In genomic region chr17:34197904-34198520, GRCm38 (mm10) we compare ENCODE assay signal across 8 mouse cellular contexts. TPM values are rescaled to one million over a fixed set of nuclear protein-coding genes. Genes with fewer than 3 reads are reported as not detected.
DNase-seq lines count a peak whose midpoint lies in the region; ATAC-seq and TF ChIP-seq lines count a peak whose summit lies in the region.

No protein-coding gene starts in this region.

- H3K4me1 ChIP-seq in forebrain, embryonic 11.5 days (replicated peaks; ENCODE audit: control insufficient read depth, insufficient read depth, low read length): peaks cover 5% of the 10 kb centered on the region
- peaks cover 19% of the 10 kb centered on the region for H3K4me1 ChIP-seq in hindbrain, embryonic 10.5 days (replicated peaks)
- H3K4me1 ChIP-seq in limb, embryonic 13.5 days: peaks cover 17% of the 10 kb centered on the region
- H3K4me1 ChIP-seq in midbrain, embryonic 13.5 days (replicated peaks): peaks cover 19% of the 10 kb centered on the region

- WGBS in forebrain, embryonic 11.5 days: 2% methylated on average over 32 of the region's 32 CpGs
- 3% methylated on average over 32 of the region's 32 CpGs for WGBS in hindbrain, embryonic 10.5 days
- WGBS in limb, embryonic 13.5 days: 3% methylated on average over 32 of the region's 32 CpGs
- WGBS in midbrain, embryonic 13.5 days: 3% methylated on average over 32 of the region's 32 CpGs

- H3K9me3 ChIP-seq in forebrain, embryonic 11.5 days (ENCODE audit: control insufficient read depth, low read length): no peaks in the 10 kb centered on the region
- no peaks in the 10 kb centered on the region for H3K9me3 ChIP-seq in hindbrain, embryonic 10.5 days
- H3K9me3 ChIP-seq in limb, embryonic 13.5 days: no peaks in the 10 kb centered on the region; the same call in 1 of the 2 replicates
- no peaks in the 10 kb centered on the region for H3K9me3 ChIP-seq in midbrain, embryonic 13.5 days

- H3K4me3 ChIP-seq in left cerebral cortex, adult 2 months: peak overlapping the region; percentile 52
- H3K4me3 ChIP-seq in forebrain, embryonic 11.5 days (ENCODE audit: low read depth, low read length): peak overlapping the region; percentile 18
- H3K4me3 ChIP-seq in hindbrain, embryonic 10.5 days: peak overlapping the region; percentile 51
- H3K4me3 ChIP-seq in limb, embryonic 13.5 days: peak overlapping the region; percentile 43
- H3K4me3 ChIP-seq in midbrain, embryonic 13.5 days (replicated peaks): peak overlapping the region; percentile 43

- no peaks in the 10 kb centered on the region for H3K36me3 ChIP-seq in forebrain, embryonic 11.5 days (ENCODE audit: control insufficient read depth, insufficient read depth, low read length)
- H3K36me3 ChIP-seq in hindbrain, embryonic 10.5 days: no peaks in the 10 kb centered on the region
- no peaks in the 10 kb centered on the region for H3K36me3 ChIP-seq in limb, embryonic 13.5 days
- H3K36me3 ChIP-seq in midbrain, embryonic 13.5 days: no peaks in the 10 kb centered on the region

- intact Hi-C loops in left cerebral cortex, adult 2 months (cut with DNase I): no loop called here
- intact Hi-C loops in left cerebral cortex, postnatal 4 days (cut with DNase I): loop anchor here (2.0 kb wide), 1 partner anchor 27 kb away; no protein-coding TSS in a partner anchor

- DNase-seq in left cerebral cortex, adult 2 months (ENCODE audit: extremely low spot score in 1 of 2, low spot score in 2 of 2): no peak
- no peak for DNase-seq in left cerebral cortex, postnatal 4 days
- no peak for DNase-seq in forebrain, embryonic 11.5 days (ENCODE audit: low spot score)
- no peak for DNase-seq in hindbrain, embryonic 10.5 days (ENCODE audit: low spot score)
- peak; percentile 76 for DNase-seq in thymus, postnatal 0 days (ENCODE audit: low spot score)
- no peak for DNase-seq in frontal cortex, postnatal 10 days (ENCODE audit: low spot score in 2 of 2)

- no peak for TF ChIP-seq CTCF in left cerebral cortex, adult 2 months (IDR thresholded peaks at IDR 0.05)

- H3K4me2 ChIP-seq in forebrain, embryonic 11.5 days (ENCODE audit: low read depth, low read length, severe bottlenecking): peak overlapping the region; percentile 44
- peak overlapping the region; percentile 69 for H3K4me2 ChIP-seq in limb, embryonic 13.5 days (replicated peaks)
- peak overlapping the region; percentile 66 for H3K4me2 ChIP-seq in midbrain, embryonic 13.5 days (replicated peaks)

- ATAC-seq in forebrain, embryonic 11.5 days (replicated peaks; ENCODE audit: low FRiP score): no peak
- ATAC-seq in limb, embryonic 13.5 days (ENCODE audit: low FRiP score, low read depth): 0 out of 2 replicates have a peak, but pooled peaks have one; percentile 33
- ATAC-seq in midbrain, embryonic 13.5 days: no peak

- H3K27ac ChIP-seq in left cerebral cortex, adult 2 months: no peak overlapping the region
- no peak overlapping the region for H3K27ac ChIP-seq in forebrain, embryonic 11.5 days (ENCODE audit: low read depth, low read length)
- no peak overlapping the region for H3K27ac ChIP-seq in hindbrain, embryonic 10.5 days
- no peak overlapping the region for H3K27ac ChIP-seq in limb, embryonic 13.5 days
- no peak overlapping the region for H3K27ac ChIP-seq in midbrain, embryonic 13.5 days

- H3K27me3 ChIP-seq in forebrain, embryonic 11.5 days (ENCODE audit: control insufficient read depth, insufficient read depth, low read length): peaks cover 49% of the 10 kb centered on the region
- H3K27me3 ChIP-seq in hindbrain, embryonic 10.5 days (ENCODE audit: insufficient read depth, poor library complexity, severe bottlenecking): peaks cover 93% of the 10 kb centered on the region
- H3K27me3 ChIP-seq in limb, embryonic 13.5 days: peaks cover 92% of the 10 kb centered on the region
- H3K27me3 ChIP-seq in midbrain, embryonic 13.5 days: peaks cover 88% of the 10 kb centered on the region

- H3K9ac ChIP-seq in forebrain, embryonic 11.5 days (ENCODE audit: low read length): no peak overlapping the region
- H3K9ac ChIP-seq in limb, embryonic 13.5 days: peak overlapping the region; percentile 50; the same call in 1 of the 2 replicates
- 0 out of 2 replicates have a peak overlapping the region, but pooled peaks have one; percentile 42 for H3K9ac ChIP-seq in midbrain, embryonic 13.5 days (replicated peaks)

RNA-seq across cellular contexts. Expression of gene Psmb8, which starts 0.5 kb away (rescaled TPM):
- total RNA-seq in left cerebral cortex, adult 2 months (2021): 1 to 10 TPM; 2.0 to 3.2 TPM
- total RNA-seq in left cerebral cortex, postnatal 4 days (2021): 1 to 10 TPM; 1.3 to 1.9 TPM
- polyA plus RNA-seq in forebrain, embryonic 11.5 days (2014; fragmentation: Nextera tagmentation; extraction: Ambion mirVana): 1.5 and 1.6 TPM in 2 replicates
- polyA plus RNA-seq in hindbrain, embryonic 10.5 days (2016; fragmentation: Nextera tagmentation; extraction: Ambion mirVana): 1.2 and 1.8 TPM in 2 replicates
- 5.5 and 5.6 TPM in 2 replicates for polyA plus RNA-seq in limb, embryonic 13.5 days (2015; fragmentation: Nextera tagmentation; extraction: Ambion mirVana)
- 1.5 and 2.4 TPM in 2 replicates for polyA plus RNA-seq in midbrain, embryonic 13.5 days (2015; fragmentation: Nextera tagmentation; extraction: Ambion mirVana)
- polyA plus RNA-seq in thymus, postnatal 0 days (2015; fragmentation: Nextera tagmentation; extraction: Ambion mirVana): 875 and 899 TPM in 2 replicates

RNA-seq across cellular contexts. Expression of gene Tap2, which starts 5.3 kb away (rescaled TPM):
- 1 to 10 TPM; 7.0 to 7.8 TPM for total RNA-seq in left cerebral cortex, adult 2 months (2021)
- total RNA-seq in left cerebral cortex, postnatal 4 days (2021): 1 to 10 TPM; 3.1 to 3.5 TPM
- 0.11 and 0.41 TPM in 2 replicates for polyA plus RNA-seq in forebrain, embryonic 11.5 days (2014; fragmentation: Nextera tagmentation; extraction: Ambion mirVana)
- 0.27 and 1.4 TPM in 2 replicates for polyA plus RNA-seq in hindbrain, embryonic 10.5 days (2016; fragmentation: Nextera tagmentation; extraction: Ambion mirVana)
- 2.0 and 3.1 TPM in 2 replicates for polyA plus RNA-seq in limb, embryonic 13.5 days (2015; fragmentation: Nextera tagmentation; extraction: Ambion mirVana)
- 0.50 and 0.55 TPM in 2 replicates for polyA plus RNA-seq in midbrain, embryonic 13.5 days (2015; fragmentation: Nextera tagmentation; extraction: Ambion mirVana)
- polyA plus RNA-seq in thymus, postnatal 0 days (2015; fragmentation: Nextera tagmentation; extraction: Ambion mirVana): 140 and 153 TPM in 2 replicates

RNA-seq across cellular contexts. Expression of gene Psmb9, which starts 10.4 kb away (rescaled TPM):
- total RNA-seq in left cerebral cortex, adult 2 months (2021): 1 to 10 TPM; 1.1 to 2.0 TPM
- 1 to 10 TPM in 1 of 2 experiments, under 1 TPM in 1; 0.77 to 1.1 TPM for total RNA-seq in left cerebral cortex, postnatal 4 days (2021)
- 0.99 and 1.6 TPM in 2 replicates for polyA plus RNA-seq in forebrain, embryonic 11.5 days (2014; fragmentation: Nextera tagmentation; extraction: Ambion mirVana)
- polyA plus RNA-seq in hindbrain, embryonic 10.5 days (2016; fragmentation: Nextera tagmentation; extraction: Ambion mirVana): 0.66 and 0.97 TPM in 2 replicates
- polyA plus RNA-seq in limb, embryonic 13.5 days (2015; fragmentation: Nextera tagmentation; extraction: Ambion mirVana): 2.7 and 3.6 TPM in 2 replicates
- 0.73 and 1.5 TPM in 2 replicates for polyA plus RNA-seq in midbrain, embryonic 13.5 days (2015; fragmentation: Nextera tagmentation; extraction: Ambion mirVana)
- polyA plus RNA-seq in thymus, postnatal 0 days (2015; fragmentation: Nextera tagmentation; extraction: Ambion mirVana): 251 and 261 TPM in 2 replicates

RNA-seq across cellular contexts. Expression of gene Tap1, which starts 10.7 kb away (rescaled TPM):
- total RNA-seq in left cerebral cortex, adult 2 months (2021): 1 to 10 TPM; 2.1 to 3.4 TPM
- total RNA-seq in left cerebral cortex, postnatal 4 days (2021): 1 to 10 TPM; 2.2 to 3.6 TPM
- polyA plus RNA-seq in forebrain, embryonic 11.5 days (2014; fragmentation: Nextera tagmentation; extraction: Ambion mirVana): 1.6 and 1.7 TPM in 2 replicates
- 1.7 TPM in 2 replicates for polyA plus RNA-seq in hindbrain, embryonic 10.5 days (2016; fragmentation: Nextera tagmentation; extraction: Ambion mirVana)
- 8.0 and 8.4 TPM in 2 replicates for polyA plus RNA-seq in limb, embryonic 13.5 days (2015; fragmentation: Nextera tagmentation; extraction: Ambion mirVana)
- polyA plus RNA-seq in midbrain, embryonic 13.5 days (2015; fragmentation: Nextera tagmentation; extraction: Ambion mirVana): 0.46 and 0.57 TPM in 2 replicates
- 81.6 and 87.3 TPM in 2 replicates for polyA plus RNA-seq in thymus, postnatal 0 days (2015; fragmentation: Nextera tagmentation; extraction: Ambion mirVana)

RNA-seq across cellular contexts. Expression of gene H2-Ob, which starts 40.7 kb away (rescaled TPM):
- total RNA-seq in left cerebral cortex, adult 2 months (2021): under 1 TPM; 0.16 to 0.18 TPM
- not detected for total RNA-seq in left cerebral cortex, postnatal 4 days (2021)
- not detected in 2 replicates for polyA plus RNA-seq in forebrain, embryonic 11.5 days (2014; fragmentation: Nextera tagmentation; extraction: Ambion mirVana)
- polyA plus RNA-seq in hindbrain, embryonic 10.5 days (2016; fragmentation: Nextera tagmentation; extraction: Ambion mirVana): 0.24 TPM in 1 of 2 replicates, not detected in the other
- polyA plus RNA-seq in limb, embryonic 13.5 days (2015; fragmentation: Nextera tagmentation; extraction: Ambion mirVana): not detected in 2 replicates
- not detected in 2 replicates for polyA plus RNA-seq in midbrain, embryonic 13.5 days (2015; fragmentation: Nextera tagmentation; extraction: Ambion mirVana)
- polyA plus RNA-seq in thymus, postnatal 0 days (2015; fragmentation: Nextera tagmentation; extraction: Ambion mirVana): 2.6 and 2.8 TPM in 2 replicates

Comparison
In these comparisons a context has a peak if more than half of its experiments do, and no peak if none do; other contexts are left out.
1. RNA of gene Psmb8, which starts 0.5 kb away (polyA plus RNA-seq): 875 to 899 TPM in thymus, postnatal 0 days; 5.5 to 5.6 TPM in limb, embryonic 13.5 days, 1.5 to 2.4 TPM in midbrain, embryonic 13.5 days, 1.2 to 1.8 TPM in hindbrain, embryonic 10.5 days and 1.5 to 1.6 TPM in forebrain, embryonic 11.5 days; every median in the first group is over 100 times any median in the second.
2. RNA of gene Tap2, which starts 5.3 kb away (polyA plus RNA-seq): 140 to 153 TPM in thymus, postnatal 0 days; 2.0 to 3.1 TPM in limb, embryonic 13.5 days, 0.27 to 1.4 TPM in hindbrain, embryonic 10.5 days, 0.50 to 0.55 TPM in midbrain, embryonic 13.5 days and 0.11 to 0.41 TPM in forebrain, embryonic 11.5 days; every median in the first group is over 10 times any median in the second.
3. RNA of gene Psmb9, which starts 10.4 kb away (polyA plus RNA-seq): 251 to 261 TPM in thymus, postnatal 0 days; 2.7 to 3.6 TPM in limb, embryonic 13.5 days, 0.73 to 1.5 TPM in midbrain, embryonic 13.5 days, 0.99 to 1.6 TPM in forebrain, embryonic 11.5 days and 0.66 to 0.97 TPM in hindbrain, embryonic 10.5 days; every median in the first group is over 10 times any median in the second.
4. Peak in every context shown above with its lines, with median percentiles within 50 percentile points of each other: H3K4me3 ChIP-seq and H3K4me2 ChIP-seq.